Mouse (Mus musculus) midbrain, postnatal 0 days (tissue): ENCODE data around the gene Fam155a. TPM values are rescaled to one million over a fixed set of nuclear protein-coding genes. Genes with fewer than 3 reads are reported as not detected.

ENCODE experiments used
- ATAC-seq: fragments of 200-750 bp; cut with Nextera tagmentation; 2 replicates; pipeline ENCODE4 v1.8.0; 2017; ENCODE audit warnings: moderate number of reproducible peaks, mild to moderate bottlenecking, moderate TSS enrichment, moderate library complexity; ENCODE audit not compliant: low FRiP score
- DNase-seq: peaks from one replicate; pipeline ENCODE4 v3.0.0-alpha.2; 2015; ENCODE audit warnings: low spot score
- H3K27ac ChIP-seq: fragments of 300-500 bp; sonication (generic); 2 replicates; pipeline ENCODE4 v1.5.1; 2014; ENCODE audit warnings: low read depth, mild to moderate bottlenecking, low read length, mixed read lengths
- H3K27me3 ChIP-seq: fragments of 300-500 bp; sonication (generic); 2 replicates; pipeline ENCODE4 v1.6.1; 2014; ENCODE audit warnings: low read length, control low read depth, mixed read lengths; ENCODE audit not compliant: insufficient read depth
- H3K36me3 ChIP-seq: fragments of 300-500 bp; sonication (generic); 2 replicates; pipeline ENCODE4 v1.6.1; 2014; ENCODE audit warnings: low read length, control low read depth, mixed read lengths; ENCODE audit not compliant: insufficient read depth
- H3K4me1 ChIP-seq: fragments of 300-500 bp; sonication (generic); 2 replicates; pipeline ENCODE4 v1.6.1; 2014; ENCODE audit warnings: mild to moderate bottlenecking, control low read depth, antibody characterized with exemption, low read length, mixed read lengths; ENCODE audit not compliant: insufficient read depth
- H3K4me2 ChIP-seq: fragments of 300-500 bp; sonication (generic); 2 replicates; pipeline ENCODE4 v1.6.1; 2014; ENCODE audit warnings: low read depth, mild to moderate bottlenecking, low read length, mixed read lengths; ENCODE audit not compliant: poor library complexity, severe bottlenecking
- H3K4me3 ChIP-seq: fragments of 300-500 bp; sonication (generic); 2 replicates; pipeline ENCODE4 v1.5.1; 2014; ENCODE audit warnings: low read depth, mild to moderate bottlenecking, low read length, moderate library complexity
- H3K9ac ChIP-seq: fragments of 300-500 bp; sonication (generic); replicated peaks from 2 replicates; pipeline ENCODE4 v1.6.1; 2014; ENCODE audit warnings: mild to moderate bottlenecking, low read length, moderate library complexity, mixed read lengths; ENCODE audit not compliant: poor library complexity, severe bottlenecking
- H3K9me3 ChIP-seq: fragments of 300-500 bp; sonication (generic); 2 replicates; pipeline ENCODE4 v1.6.1; 2016; ENCODE audit warnings: low read length, control low read depth
- CTCF ChIP-seq: IDR thresholded peaks from 2 replicates; pipeline ENCODE4 v1.5.1; 2016; ENCODE audit warnings: antibody characterized with exemption, mild to moderate bottlenecking
- WGBS: fragments of 180-500 bp; shearing (Covaris S2); extraction: QIAGEN DNeasy Blood & Tissue Kit; methylation state at CpG from one replicate; pipeline ENCODE4 v1.1.7; 2014; 5-methylcytosine and 5-hydroxymethylcytosine counted together
- polyA plus RNA-seq: library from polyadenylated mRNA; unstranded; fragments of >200 nt; fragmentation: Nextera tagmentation; extraction: Ambion mirVana; gene quantifications from 2 replicates; pipeline ENCODE4 v1.2.1, GENCODE M21; 2015
- total RNA-seq: library from RNA; depleted of rRNA; stranded (reverse); fragments of >200 nt; gene quantifications from 2 replicates; pipeline ENCODE4 v1.2.3, GENCODE M21; 2014

Fam155a gene
- total and polyA plus RNA-seq, 2 experiments from 2014 or later = 39.9 to 122 TPM

- TF ChIP-seq CTCF = no peak
- H3K4me1 ChIP-seq = no peaks in the 10 kb centered on the region; the same call in 1 of the 2 replicates
- ATAC-seq = no peak
- H3K4me3 ChIP-seq = no peak overlapping the region
- no peaks in the 10 kb centered on the region for H3K36me3 ChIP-seq
- H3K27ac ChIP-seq = no peak overlapping the region
- H3K4me2 ChIP-seq = no peak overlapping the region
- H3K27me3 ChIP-seq = no peaks in the 10 kb centered on the region
- H3K9me3 ChIP-seq = no peaks in the 10 kb centered on the region
- H3K9ac ChIP-seq = no peak overlapping the region
- 82% methylated on average over 11 of the region's 11 CpGs for WGBS
- no peak for DNase-seq
These were observed 29.0 kb upstream of the Fam155a start for GRCm38 (mm10) chr8:9799923-9800322.

- no peak overlapping the region for H3K4me3 ChIP-seq
- no peak for ATAC-seq
- TF ChIP-seq CTCF = no peak
These were observed 26.6 kb upstream of the Fam155a start for GRCm38 (mm10) chr8:9797514-9797913.

GRCm38 (mm10) chr8:9795724-9796123, 24.8 kb upstream of the Fam155a start:
- 92% methylated on average over 6 of the region's 6 CpGs for WGBS
- ATAC-seq = no peak

More at GRCm38 (mm10) chr8:9797514-9797913, 26.6 kb upstream of the Fam155a start:
- no peaks in the 10 kb centered on the region; the same call in 1 of the 2 replicates for H3K4me1 ChIP-seq
- H3K4me2 ChIP-seq = no peak overlapping the region
- no peak overlapping the region for H3K27ac ChIP-seq
- 49% methylated on average over 8 of the region's 8 CpGs for WGBS
- H3K9me3 ChIP-seq = no peaks in the 10 kb centered on the region
- H3K9ac ChIP-seq = no peak overlapping the region
- H3K27me3 ChIP-seq = no peaks in the 10 kb centered on the region
- peak; percentile 26 for DNase-seq
- H3K36me3 ChIP-seq = no peaks in the 10 kb centered on the region

GRCm38 (mm10) chr8:9793351-9793750, 22.4 kb upstream of the Fam155a start:
- no peak overlapping the region for H3K27ac ChIP-seq
- WGBS = 70% methylated on average over 9 of the region's 9 CpGs
- no peaks in the 10 kb centered on the region; the same call in 1 of the 2 replicates for H3K4me1 ChIP-seq
- H3K36me3 ChIP-seq = no peaks in the 10 kb centered on the region
- no peak overlapping the region for H3K9ac ChIP-seq
- H3K27me3 ChIP-seq = no peaks in the 10 kb centered on the region
- H3K4me3 ChIP-seq = no peak overlapping the region
- H3K9me3 ChIP-seq = no peaks in the 10 kb centered on the region
- peak; percentile 41 for TF ChIP-seq CTCF
- DNase-seq = no peak
- ATAC-seq = no peak
- no peak overlapping the region for H3K4me2 ChIP-seq

More at GRCm38 (mm10) chr8:9795724-9796123, 24.8 kb upstream of the Fam155a start:
- H3K9me3 ChIP-seq = no peaks in the 10 kb centered on the region
- no peak overlapping the region for H3K4me3 ChIP-seq
- no peaks in the 10 kb centered on the region; the same call in 1 of the 2 replicates for H3K4me1 ChIP-seq
- DNase-seq = no peak
- H3K36me3 ChIP-seq = no peaks in the 10 kb centered on the region
- no peak overlapping the region for H3K4me2 ChIP-seq
- H3K9ac ChIP-seq = no peak overlapping the region
- no peaks in the 10 kb centered on the region for H3K27me3 ChIP-seq
- H3K27ac ChIP-seq = no peak overlapping the region
- no peak for TF ChIP-seq CTCF

DNA sequence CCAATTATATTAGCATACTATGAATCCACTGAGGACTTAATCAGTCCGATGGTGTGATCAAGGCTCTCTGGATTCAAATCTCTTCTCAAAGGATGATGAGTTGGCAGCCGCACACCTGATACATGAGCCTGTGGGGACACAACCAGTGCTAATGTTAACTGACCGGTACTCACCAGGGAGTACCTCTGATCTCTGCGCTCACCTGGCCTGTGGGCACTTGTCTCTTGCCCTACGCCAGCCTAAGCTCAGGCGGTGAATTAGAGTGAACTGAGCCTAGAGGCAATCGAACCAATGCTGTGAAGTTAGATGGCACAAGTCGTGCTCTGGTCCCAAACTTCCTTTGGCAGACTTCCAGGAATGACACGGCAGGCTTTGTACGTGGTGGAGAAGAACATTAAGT, 9.4 kb upstream of the Fam155a start:
- Histone ChIP-seq H3K4me3 (no peak overlapping the region), H3K27ac (no peak overlapping the region), H3K4me1 (no peaks in the 10 kb centered on the region), H3K9me3 (no peaks in the 10 kb centered on the region), H3K9ac (no peak overlapping the region), H3K4me2 (no peak overlapping the region), H3K36me3 (no peaks in the 10 kb centered on the region), H3K27me3 (no peaks in the 10 kb centered on the region)
- TF ChIP-seq CTCF = no peak
- 73% methylated on average over 10 of the region's 10 CpGs for WGBS
- DNase-seq = no peak
- ATAC-seq = no peak

GRCm38 (mm10) chr8:9778148-9778547, 7.2 kb upstream of the Fam155a start:
- no peak for ATAC-seq
- H3K9ac ChIP-seq = no peak overlapping the region
- DNase-seq = peak; percentile 57

More at GRCm38 (mm10) chr8:9778148-9778547, 7.2 kb upstream of the Fam155a start:
- Histone ChIP-seq H3K9me3 (no peaks in the 10 kb centered on the region), H3K4me2 (no peak overlapping the region), H3K27ac (no peak overlapping the region), H3K4me3 (no peak overlapping the region), H3K4me1 (no peaks in the 10 kb centered on the region), H3K36me3 (no peaks in the 10 kb centered on the region), H3K27me3 (no peaks in the 10 kb centered on the region)
- WGBS = 51% methylated on average over 8 of the region's 8 CpGs
- TF ChIP-seq CTCF = peak; percentile 55
